Mouse (Mus musculus) ovary, postnatal 14 days (tissue): ENCODE results near the gene Rgs9bp.
"Not testable (repeated sequence)": the region's sequence is repeated elsewhere in the genome, so short reads cannot be mapped to it uniquely, and the experiment has no call there.

Experiments
- DNase-seq: peaks from one replicate; pipeline ENCODE4 v3.0.0; 2022; ENCODE audit warnings: low spot score

Gene Rgs9bp

GRCm38 (mm10) chr7:35530544-35530943, 54.8 kb downstream of the Rgs9bp start:
- DNase-seq: not testable (repeated sequence)

DNA sequence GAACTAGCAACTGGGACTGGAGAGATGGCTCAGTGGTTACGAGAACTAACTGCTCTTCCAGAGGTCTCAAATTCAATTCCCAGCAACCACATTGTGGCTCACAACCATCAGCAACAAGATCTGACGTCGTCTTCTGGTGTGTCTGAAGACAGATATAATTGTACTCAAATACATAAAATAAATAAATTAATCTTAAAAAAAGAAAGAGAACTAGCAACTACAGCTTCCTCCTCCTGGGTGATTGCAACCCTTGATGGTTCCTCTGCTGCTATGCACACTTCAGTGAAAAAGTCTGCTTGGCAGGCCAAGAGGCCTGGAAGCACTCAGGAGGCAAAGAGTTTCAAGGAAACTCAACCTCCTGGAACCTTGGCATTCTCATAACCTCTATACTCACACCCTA, 55.4 kb downstream of the Rgs9bp start:
- DNase-seq: no peak
